Comparison of ENCODE assay signal across 8 mouse cellular contexts in the genomic region with DNA sequence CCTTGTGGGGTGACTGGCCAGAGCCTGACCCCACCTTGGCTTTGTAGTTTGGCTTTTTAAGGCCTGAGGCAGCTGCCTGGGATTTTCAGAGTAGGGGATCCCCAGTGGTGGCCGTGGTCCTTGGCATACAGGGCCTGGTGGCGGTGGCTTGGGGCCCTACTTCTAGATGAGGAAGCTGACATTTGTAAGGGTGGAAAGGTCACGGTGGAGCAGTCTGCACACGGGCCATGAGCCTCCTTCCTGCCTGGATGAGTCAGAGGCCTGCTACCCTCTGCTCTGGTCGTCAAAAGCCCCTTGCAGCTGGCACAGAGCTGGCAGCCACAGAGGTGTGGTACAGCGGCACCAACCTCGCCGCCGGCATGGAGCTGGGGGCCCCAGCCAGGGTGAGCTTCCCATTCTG. TPM values are rescaled to one million over a fixed set of nuclear protein-coding genes. Genes with fewer than 3 reads are reported as not detected.
DNase-seq lines count a peak whose midpoint lies in the region; ATAC-seq and TF ChIP-seq lines count a peak whose summit lies in the region.

No protein-coding gene starts in this region.

- no peak for ATAC-seq in kidney, postnatal 0 days (replicated peaks; ENCODE audit: low FRiP score, low read depth)
- no peak for ATAC-seq in hindbrain, embryonic 11.5 days (ENCODE audit: low FRiP score)
- peak; percentile 21; the same call in 1 of the 2 replicates for ATAC-seq in megakaryocyte progenitor cell, adult 5-6 weeks (replicated peaks; ENCODE audit: poor library complexity)

- no peaks in the 10 kb centered on the region for H3K27me3 ChIP-seq in kidney, postnatal 0 days (ENCODE audit: insufficient read depth, low read length)
- no peaks in the 10 kb centered on the region for H3K27me3 ChIP-seq in hindbrain, embryonic 11.5 days (ENCODE audit: control insufficient read depth, insufficient read depth, low read length)

- peaks cover 23% of the 10 kb centered on the region for H3K36me3 ChIP-seq in kidney, postnatal 0 days (ENCODE audit: insufficient read depth, low read length)
- H3K36me3 ChIP-seq in hindbrain, embryonic 11.5 days (ENCODE audit: control insufficient read depth, insufficient read depth, low read length) = peaks cover 15% of the 10 kb centered on the region

- no peaks in the 10 kb centered on the region for H3K9me3 ChIP-seq in kidney, postnatal 0 days (replicated peaks; ENCODE audit: low read length)
- no peaks in the 10 kb centered on the region for H3K9me3 ChIP-seq in hindbrain, embryonic 11.5 days (ENCODE audit: control insufficient read depth, low read length)

- peaks cover 6% of the 10 kb centered on the region for H3K4me1 ChIP-seq in kidney, postnatal 0 days (replicated peaks; ENCODE audit: insufficient read depth, low read length)
- peaks cover 7% of the 10 kb centered on the region for H3K4me1 ChIP-seq in hindbrain, embryonic 11.5 days (replicated peaks; ENCODE audit: control insufficient read depth, insufficient read depth, low read length)

- H3K4me3 ChIP-seq in kidney, postnatal 0 days (replicated peaks; ENCODE audit: low read depth, low read length) = no peak overlapping the region
- H3K4me3 ChIP-seq in hindbrain, embryonic 11.5 days (ENCODE audit: low read depth, low read length) = no peak overlapping the region

- WGBS in kidney, postnatal 0 days = 52% methylated on average over 9 of the region's 9 CpGs
- 71% methylated on average over 9 of the region's 9 CpGs for WGBS in hindbrain, embryonic 11.5 days

- intact Hi-C loops in left cerebral cortex, postnatal 36 days (cut with DNase I) = loop anchor here (10.0 kb wide), 1 partner anchor 182 kb away; no protein-coding TSS in a partner anchor

- no peak overlapping the region for H3K4me2 ChIP-seq in kidney, postnatal 0 days (ENCODE audit: low read length)
- no peak overlapping the region for H3K4me2 ChIP-seq in hindbrain, embryonic 11.5 days (replicated peaks; ENCODE audit: low read depth, low read length)

- no peak for DNase-seq in kidney, postnatal 0 days (ENCODE audit: low spot score)
- no peak for DNase-seq in kidney, adult 11 months
- DNase-seq in Muller cell, postnatal 12 days (ENCODE audit: inconsistent ontology term) = peak; percentile 31
- DNase-seq in hindbrain, embryonic 11.5 days (ENCODE audit: low spot score) = no peak
- DNase-seq in left cerebral cortex, postnatal 36 days (ENCODE audit: low spot score in 2 of 2) = no peak
- no peak for DNase-seq in gastrocnemius, postnatal 25 days
- no peak for DNase-seq in left cerebral cortex, adult 8-10 months (ENCODE audit: low spot score in 2 of 2)

- H3K27ac ChIP-seq in kidney, postnatal 0 days = no peak overlapping the region
- 0 out of 2 replicates have a peak overlapping the region, but pooled peaks have one; percentile 19 for H3K27ac ChIP-seq in hindbrain, embryonic 11.5 days (ENCODE audit: low read depth, low read length)

- no peak for TF ChIP-seq CTCF in kidney, postnatal 0 days (IDR thresholded peaks at IDR 0.05; ENCODE audit: low read depth)

- H3K9ac ChIP-seq in kidney, postnatal 0 days (ENCODE audit: low read depth, low read length) = peak overlapping the region; percentile 27; the same call in 1 of the 2 replicates
- no peak overlapping the region for H3K9ac ChIP-seq in hindbrain, embryonic 11.5 days (ENCODE audit: low read depth, low read length)

RNA-seq across cellular contexts. Expression of a gene that starts 9.6 kb away (rescaled TPM):
- polyA plus RNA-seq in kidney, postnatal 0 days (2015; fragmentation: Nextera tagmentation; extraction: Ambion mirVana) = 28.8 and 33.4 TPM in 2 replicates
- 34.1 and 38.8 TPM in 2 replicates for polyA plus RNA-seq in hindbrain, embryonic 11.5 days (2014; fragmentation: Nextera tagmentation; extraction: Ambion mirVana)
- 4.8 and 5.6 TPM in 2 replicates for total RNA-seq in megakaryocyte progenitor cell, adult 5-6 weeks (2015)
- total RNA-seq in megakaryocyte progenitor cell, adult 5-6 weeks (2017) = 13.4 and 15.2 TPM in 2 replicates
- 10 to 100 TPM; 22.6 to 23.6 TPM for total RNA-seq in left cerebral cortex, postnatal 36 days (2021)
- 1 to 10 TPM; 2.7 to 5.5 TPM for total RNA-seq in gastrocnemius, postnatal 25 days (2021)
- total RNA-seq in left cerebral cortex, adult 8-10 months (2022) = 10 to 100 TPM; 19.9 to 24.1 (median 22.3) TPM

RNA-seq across cellular contexts. Expression of a gene that starts 32.1 kb away (rescaled TPM):
- polyA plus RNA-seq in kidney, postnatal 0 days (2015; fragmentation: Nextera tagmentation; extraction: Ambion mirVana) = 21.7 and 25.3 TPM in 2 replicates
- 52.9 and 53.1 TPM in 2 replicates for polyA plus RNA-seq in hindbrain, embryonic 11.5 days (2014; fragmentation: Nextera tagmentation; extraction: Ambion mirVana)
- total RNA-seq in megakaryocyte progenitor cell, adult 5-6 weeks (2015) = 31.4 and 35.8 TPM in 2 replicates
- 8.1 and 10.2 TPM in 2 replicates for total RNA-seq in megakaryocyte progenitor cell, adult 5-6 weeks (2017)
- 100 to 1,000 TPM; 257 to 267 TPM for total RNA-seq in left cerebral cortex, postnatal 36 days (2021)
- total RNA-seq in gastrocnemius, postnatal 25 days (2021) = 1 to 10 TPM; 6.1 to 7.8 TPM
- total RNA-seq in left cerebral cortex, adult 8-10 months (2022) = 100 to 1,000 TPM; 173 to 201 (median 187) TPM

RNA-seq across cellular contexts. Expression of a gene that starts 51.8 kb away (rescaled TPM):
- not detected in 2 replicates for polyA plus RNA-seq in kidney, postnatal 0 days (2015; fragmentation: Nextera tagmentation; extraction: Ambion mirVana)
- not detected in 2 replicates for polyA plus RNA-seq in hindbrain, embryonic 11.5 days (2014; fragmentation: Nextera tagmentation; extraction: Ambion mirVana)
- total RNA-seq in megakaryocyte progenitor cell, adult 5-6 weeks (2015) = not detected in 2 replicates
- not detected in 2 replicates for total RNA-seq in megakaryocyte progenitor cell, adult 5-6 weeks (2017)
- total RNA-seq in left cerebral cortex, postnatal 36 days (2021) = under 1 TPM in 1 of 2 experiments, not detected in 1; 0.94 TPM
- not detected for total RNA-seq in gastrocnemius, postnatal 25 days (2021)
- 1 to 10 TPM in 1 of 4 experiments, under 1 TPM in 2, not detected in 1; 0.80 to 1.3 (median 0.93) TPM for total RNA-seq in left cerebral cortex, adult 8-10 months (2022)

Comparison
In these comparisons a context has a peak if more than half of its experiments do, and no peak if none do; other contexts are left out.
1. RNA of a gene that starts 32.1 kb away (total RNA-seq): 257 to 267 TPM in left cerebral cortex, postnatal 36 days and 173 to 201 TPM in left cerebral cortex, adult 8-10 months; 8.1 to 35.8 TPM in megakaryocyte progenitor cell, adult 5-6 weeks and 6.1 to 7.8 TPM in gastrocnemius, postnatal 25 days; every median in the first group is over 4 times any median in the second.